Mouse (Mus musculus): ENCODE data around the gene Ctrb1.

DNA sequence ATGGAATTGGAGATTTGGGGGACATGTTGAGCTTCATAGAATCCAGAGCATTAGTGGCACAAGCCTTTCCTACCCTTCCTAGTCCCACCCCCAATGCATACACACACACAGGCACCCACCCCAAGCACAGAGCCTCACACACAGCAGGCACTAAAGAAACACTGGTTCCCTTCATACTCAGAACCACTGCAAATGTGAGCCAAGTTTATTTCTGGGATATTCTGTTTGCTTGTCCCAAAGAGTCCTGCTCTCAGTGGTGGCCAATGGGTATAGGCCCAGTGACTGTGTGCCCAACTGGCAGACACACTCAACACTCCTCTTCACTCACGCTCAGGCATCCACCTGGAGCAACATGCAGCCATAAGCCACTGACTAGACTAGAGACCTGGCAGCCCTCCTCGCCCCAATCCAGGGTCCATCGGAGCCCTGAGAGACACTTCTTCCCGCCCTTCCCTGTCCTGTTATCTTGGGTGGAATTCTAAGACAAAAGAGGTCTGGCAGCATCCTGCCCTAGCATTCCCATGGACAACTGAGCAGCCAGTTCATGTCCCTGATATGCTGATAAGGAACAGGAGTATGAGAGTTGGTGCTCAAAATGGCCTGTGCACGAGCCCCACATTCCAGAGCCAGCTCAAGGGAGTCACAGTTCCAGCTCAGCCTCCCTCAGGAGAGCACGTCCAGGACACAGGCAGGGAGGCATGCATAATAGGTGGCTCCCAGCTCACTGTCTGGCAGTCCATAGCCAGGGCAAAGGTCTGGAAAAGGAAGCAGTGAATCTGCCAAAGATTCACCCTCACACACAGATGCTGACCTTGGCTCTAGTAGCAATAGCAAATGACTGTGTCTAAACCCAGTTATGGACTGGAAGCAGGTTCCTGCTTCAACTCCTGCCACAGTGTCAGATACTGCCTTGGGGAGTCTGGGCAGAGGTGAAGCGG lies 38.7 kb upstream of the Ctrb1 start:
- no peak for TF ChIP-seq GATA1 (IDR thresholded peaks at IDR 0.05; ENCODE audit: low read length)
- no peak for TF ChIP-seq TAL1 (IDR thresholded peaks at IDR 0.05; ENCODE audit: low read length)

Data from erythroblast, embryonic 14.5 days (primary cell).